Mouse (Mus musculus) ovary, adult 2 months (tissue): ENCODE data around the gene Thbd. TPM values are rescaled to one million over a fixed set of nuclear protein-coding genes. Genes with fewer than 3 reads are reported as not detected.

Experiments
- polyA plus RNA-seq: library from polyadenylated mRNA; depleted of rRNA; stranded (reverse); fragments of >200 nt; gene quantifications from 2 replicates; pipeline ENCODE4 v1.2.3, GENCODE M21; 2012; rRNA removed

Gene Thbd
- 68.9 and 71.4 TPM in 2 replicates for polyA plus RNA-seq

DNA sequence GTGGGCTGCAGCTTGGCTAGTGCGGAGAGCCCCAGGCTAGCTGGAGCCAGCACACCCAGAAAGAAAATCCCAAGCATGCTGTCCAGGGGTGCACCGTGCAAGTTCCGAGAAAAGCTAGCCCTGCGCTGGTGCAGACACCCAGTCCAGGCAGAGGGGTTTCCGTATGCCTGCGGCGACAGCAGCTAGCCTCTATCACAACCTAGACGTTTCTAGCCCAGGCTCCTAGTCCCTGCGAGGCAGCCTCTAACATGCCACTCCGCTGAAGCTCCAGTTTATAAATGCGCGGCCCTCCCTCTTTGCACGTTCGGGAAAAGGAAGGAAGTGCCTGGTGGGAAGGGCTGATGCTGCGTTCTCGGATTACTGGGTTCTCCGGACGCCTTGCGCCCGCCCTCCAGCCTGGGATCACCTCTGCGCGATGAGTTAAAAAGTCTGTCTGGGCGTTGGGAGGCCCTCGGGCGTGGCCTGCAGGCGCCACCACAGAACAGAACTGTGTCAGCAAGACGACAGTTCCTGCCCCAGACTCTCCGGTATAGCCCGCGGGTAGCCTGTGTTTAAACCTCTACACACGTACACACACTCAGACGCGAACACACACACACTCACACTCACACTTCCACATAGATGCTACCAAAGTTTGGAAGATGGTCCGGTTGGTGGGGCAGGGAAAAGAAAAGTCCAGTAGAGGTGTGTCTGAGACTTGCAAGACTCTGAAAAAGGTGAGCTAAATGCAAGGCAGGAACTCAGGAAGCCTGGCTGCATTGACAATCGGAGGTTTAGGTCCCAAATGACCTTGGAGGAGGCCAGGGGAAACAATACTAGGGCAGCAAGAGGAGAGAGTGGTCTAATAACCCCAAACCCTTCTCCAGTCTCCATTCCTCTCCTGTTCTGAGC is at the start of gene Thbd:
TSS of gene Thbd (minus strand) at position 319 of the 891 bp plus-strand sequence.

GRCm38 (mm10) chr2:148443249-148443958 is 35.4 kb upstream of the Thbd start, which contains the start of gene Cd93:
TSS of gene Cd93 (minus strand) at chr2:148443563.

GRCm38 (mm10) chr2:148395131-148396051 is 12.6 kb downstream of the Thbd start, which contains the start of gene Sstr4:
TSS of gene Sstr4 (plus strand) at chr2:148395344.

Other genes with a start within 250 kb of the Thbd start
- 0.98 and 1.4 TPM in 2 replicates for gene Sstr4, start 12.8 kb downstream of the Thbd start, polyA plus RNA-seq
- 12.9 and 15.1 TPM in 2 replicates for gene Cd93, start 35.4 kb upstream of the Thbd start, polyA plus RNA-seq